Mouse (Mus musculus) heart, embryonic 12.5 days (tissue): ENCODE results near the gene Rsu1. TPM values are rescaled to one million over a fixed set of nuclear protein-coding genes. Genes with fewer than 3 reads are reported as not detected.

Experiments
- ATAC-seq: fragments of 200-750 bp; cut with Nextera tagmentation; 2 replicates; pipeline ENCODE4 v1.8.0; 2017; ENCODE audit warnings: moderate TSS enrichment, moderate library complexity; ENCODE audit not compliant: insufficient number of reproducible peaks, low FRiP score
- H3K27ac ChIP-seq: fragments of 300-500 bp; sonication (generic); 2 replicates; pipeline ENCODE4 v1.5.1; 2016; ENCODE audit warnings: mild to moderate bottlenecking, moderate library complexity; ENCODE audit not compliant: poor library complexity, severe bottlenecking
- H3K27me3 ChIP-seq: fragments of 300-500 bp; sonication (generic); replicated peaks from 2 replicates; pipeline ENCODE4 v1.6.1; 2016; ENCODE audit warnings: mild to moderate bottlenecking, moderate library complexity
- H3K36me3 ChIP-seq: fragments of 300-500 bp; sonication (generic); 2 replicates; pipeline ENCODE4 v1.6.1; 2016; ENCODE audit warnings: mild to moderate bottlenecking, moderate library complexity
- H3K4me1 ChIP-seq: fragments of 300-500 bp; sonication (generic); replicated peaks from 2 replicates; pipeline ENCODE4 v1.6.1; 2016; ENCODE audit warnings: mild to moderate bottlenecking
- H3K4me2 ChIP-seq: fragments of 300-500 bp; sonication (generic); 2 replicates; pipeline ENCODE4 v1.6.1; 2016; ENCODE audit warnings: mild to moderate bottlenecking, moderate library complexity
- H3K4me3 ChIP-seq: fragments of 300-500 bp; sonication (generic); 2 replicates; pipeline ENCODE4 v1.5.1; 2016; ENCODE audit warnings: mild to moderate bottlenecking
- H3K9ac ChIP-seq: fragments of 300-500 bp; sonication (generic); 2 replicates; pipeline ENCODE4 v1.6.1; 2016; ENCODE audit warnings: mild to moderate bottlenecking, moderate library complexity
- H3K9me3 ChIP-seq: fragments of 300-500 bp; sonication (generic); replicated peaks from 2 replicates; pipeline ENCODE4 v1.6.1; 2016; ENCODE audit warnings: mild to moderate bottlenecking, moderate library complexity
- WGBS: fragments of 180-500 bp; shearing (Covaris S2); methylation state at CpG from one replicate; pipeline ENCODE4 v1.1.7; 2016; 5-methylcytosine and 5-hydroxymethylcytosine counted together
- polyA plus RNA-seq: library from polyadenylated mRNA; unstranded; fragments of >200 nt; fragmentation: Nextera tagmentation; extraction: Ambion mirVana; gene quantifications from 2 replicates; pipeline ENCODE4 v1.2.1, GENCODE M21; 2016

Gene Rsu1
- polyA plus RNA-seq, 1 experiment from 2014 or later = 147 TPM

DNA sequence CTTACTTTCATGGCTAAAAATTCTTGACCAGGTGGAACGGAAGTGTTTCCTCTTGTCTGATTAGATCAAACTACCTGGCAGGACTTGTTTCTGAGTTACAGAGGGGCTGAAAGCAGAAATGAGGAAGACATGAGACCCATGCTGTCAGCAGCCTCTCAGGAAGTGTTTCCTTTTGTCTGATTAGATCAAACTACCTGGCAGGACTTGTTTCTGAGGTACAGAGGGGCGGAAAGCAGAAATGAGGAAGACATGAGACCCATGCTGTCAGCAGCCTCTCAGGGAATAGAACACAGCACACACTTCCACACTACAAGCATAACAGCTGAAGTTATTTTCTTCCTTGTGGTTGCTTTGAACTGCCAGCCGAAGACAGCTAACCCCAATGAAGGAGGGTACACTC is 46.7 kb downstream of the Rsu1 start:
- Histone ChIP-seq H3K4me1 (peaks cover 9% of the 10 kb centered on the region), H3K36me3 (0 out of 2 replicates have a peak, but pooled peaks cover 3% of the 10 kb centered on the region), H3K9ac (no peak overlapping the region), H3K27ac (no peak overlapping the region), H3K27me3 (no peaks in the 10 kb centered on the region), H3K4me2 (no peak overlapping the region), H3K9me3 (no peaks in the 10 kb centered on the region), H3K4me3 (no peak overlapping the region)
- WGBS = 70% methylated on average over 3 of the region's 3 CpGs
- ATAC-seq = no peak

DNA sequence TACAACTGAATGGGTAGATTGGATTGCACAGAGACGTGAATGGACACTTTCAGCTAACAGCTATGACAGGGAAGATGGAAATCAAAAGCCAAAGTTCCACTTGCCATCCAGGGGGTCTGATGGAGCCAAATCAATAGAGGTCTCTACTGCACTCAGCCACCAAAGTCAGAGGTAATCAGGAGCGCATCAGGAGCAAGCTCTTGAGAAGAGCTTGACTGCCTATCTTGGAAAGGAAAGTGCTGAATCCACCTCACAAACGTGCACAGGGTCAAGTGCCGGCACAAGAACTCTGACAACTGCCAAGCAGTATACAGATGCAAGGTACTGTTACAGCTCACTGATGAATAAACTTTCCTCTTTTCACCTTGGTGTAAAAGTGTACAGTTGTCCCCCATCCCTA is 47.8 kb downstream of the Rsu1 start:
- Histone ChIP-seq H3K4me2 (no peak overlapping the region), H3K9me3 (no peaks in the 10 kb centered on the region), H3K27ac (no peak overlapping the region), H3K27me3 (no peaks in the 10 kb centered on the region), H3K4me3 (no peak overlapping the region), H3K9ac (no peak overlapping the region), H3K36me3 (0 out of 2 replicates have a peak, but pooled peaks cover 3% of the 10 kb centered on the region), H3K4me1 (peaks cover 9% of the 10 kb centered on the region)
- no peak for ATAC-seq
- WGBS = 80% methylated on average over 4 of the region's 4 CpGs

DNA sequence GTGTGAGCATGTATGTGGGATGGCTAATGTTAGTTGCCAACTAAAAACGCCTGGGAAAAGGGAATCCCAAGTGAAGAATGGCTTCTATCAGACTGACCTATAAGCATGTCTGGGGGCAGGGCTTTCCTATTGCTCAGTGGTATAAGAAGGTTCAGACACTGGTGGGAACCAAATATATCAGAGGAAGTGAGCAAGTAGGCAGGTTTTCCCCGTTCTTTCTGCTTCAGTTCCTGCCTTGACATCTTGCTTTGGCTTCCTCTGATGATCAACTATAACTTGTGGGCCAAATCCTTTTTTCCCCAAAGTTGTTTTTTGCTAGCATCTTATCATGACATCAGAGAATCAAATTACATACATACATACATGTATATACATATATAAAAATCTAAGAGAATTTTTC is 51.1 kb downstream of the Rsu1 start:
- no peak overlapping the region for H3K4me3 ChIP-seq
- WGBS = 56% methylated on average over 2 of the region's 2 CpGs
- no peak for ATAC-seq

DNA sequence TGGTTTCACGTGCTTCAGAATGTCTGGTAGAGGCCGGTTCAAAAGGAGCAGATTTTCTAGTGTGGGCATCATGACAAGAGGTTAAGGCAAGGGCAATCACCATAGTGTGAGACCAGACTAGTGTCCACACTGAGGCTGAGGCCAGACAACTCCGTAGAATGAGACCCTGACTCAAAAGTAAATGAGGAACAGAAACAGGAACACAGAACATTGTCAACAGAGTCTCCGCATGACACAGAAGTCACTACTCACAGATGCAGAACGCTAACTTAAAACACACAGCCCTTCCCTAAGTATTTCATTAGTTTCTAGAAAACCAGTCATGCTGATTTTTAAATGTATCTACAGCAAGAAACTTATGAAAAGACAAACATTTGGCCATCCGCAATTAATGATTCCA is 53.1 kb downstream of the Rsu1 start:
- 87% methylated on average over 6 of the region's 6 CpGs for WGBS
- Histone ChIP-seq H3K9ac (no peak overlapping the region), H3K27me3 (no peaks in the 10 kb centered on the region), H3K36me3 (peaks cover 34% of the 10 kb centered on the region), H3K4me3 (no peak overlapping the region), H3K27ac (no peak overlapping the region), H3K4me2 (no peak overlapping the region), H3K4me1 (no peaks in the 10 kb centered on the region), H3K9me3 (no peaks in the 10 kb centered on the region)
- ATAC-seq = no peak

More for the DNA sequence above, 51.1 kb downstream of the Rsu1 start:
- H3K27me3 ChIP-seq = no peaks in the 10 kb centered on the region
- H3K4me1 ChIP-seq = no peaks in the 10 kb centered on the region; the same call in 1 of the 2 replicates
- no peaks in the 10 kb centered on the region for H3K9me3 ChIP-seq
- no peak overlapping the region for H3K9ac ChIP-seq
- H3K27ac ChIP-seq = no peak overlapping the region
- H3K36me3 ChIP-seq = peaks cover 31% of the 10 kb centered on the region
- H3K4me2 ChIP-seq = no peak overlapping the region

DNA sequence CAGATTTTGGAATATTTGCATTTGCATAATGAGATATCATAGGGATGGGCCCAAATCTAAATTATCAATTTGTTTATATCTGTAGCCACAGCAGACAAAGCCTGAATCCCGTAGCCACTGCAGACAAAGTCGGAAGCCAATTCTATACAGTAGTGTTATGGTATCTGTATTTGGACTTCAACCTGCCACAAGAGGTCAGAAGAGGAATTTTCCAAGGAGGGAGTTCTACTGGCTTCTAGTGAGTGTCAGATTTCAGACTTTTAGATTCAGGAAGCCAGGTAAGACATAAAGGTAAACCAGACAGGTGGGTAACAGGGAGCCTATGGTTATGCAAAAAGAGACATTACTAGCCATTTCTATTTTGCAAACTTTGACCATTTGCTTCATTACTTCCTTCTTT is 64.4 kb downstream of the Rsu1 start:
- Histone ChIP-seq H3K36me3 (peaks cover 28% of the 10 kb centered on the region), H3K27ac (no peak overlapping the region), H3K4me3 (no peak overlapping the region), H3K4me2 (no peak overlapping the region), H3K27me3 (no peaks in the 10 kb centered on the region), H3K9me3 (no peaks in the 10 kb centered on the region), H3K9ac (no peak overlapping the region), H3K4me1 (peaks cover 11% of the 10 kb centered on the region)
- WGBS = 90% methylated on average over 2 of the region's 2 CpGs
- ATAC-seq = no peak

DNA sequence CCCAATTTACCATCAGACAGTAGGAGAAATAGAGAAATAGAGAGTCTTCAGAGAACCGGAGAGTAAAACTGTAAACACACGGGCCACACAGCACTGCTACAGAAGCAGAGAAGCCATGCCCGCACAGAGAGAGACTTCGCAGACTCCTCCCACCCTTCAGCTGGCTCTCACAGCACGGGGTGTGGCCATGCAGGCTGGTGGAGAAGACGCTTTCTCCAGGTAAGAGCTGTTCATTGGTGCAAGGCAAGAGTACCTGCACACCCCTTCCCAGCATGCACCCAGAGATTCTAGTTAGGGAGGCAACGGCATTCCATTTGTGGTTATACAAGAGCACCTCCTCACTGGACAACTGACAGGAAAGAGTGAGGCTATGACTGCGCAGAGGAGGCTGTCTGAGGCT is 64.8 kb downstream of the Rsu1 start:
- no peak overlapping the region for H3K4me3 ChIP-seq
- peaks cover 28% of the 10 kb centered on the region for H3K36me3 ChIP-seq
- H3K9ac ChIP-seq = no peak overlapping the region
- H3K9me3 ChIP-seq = no peaks in the 10 kb centered on the region
- H3K27ac ChIP-seq = no peak overlapping the region
- no peak overlapping the region; the same call in 1 of the 2 replicates for H3K4me2 ChIP-seq
- 59% methylated on average over 8 of the region's 8 CpGs for WGBS
- ATAC-seq = no peak
- H3K4me1 ChIP-seq = peaks cover 11% of the 10 kb centered on the region
- H3K27me3 ChIP-seq = no peaks in the 10 kb centered on the region

DNA sequence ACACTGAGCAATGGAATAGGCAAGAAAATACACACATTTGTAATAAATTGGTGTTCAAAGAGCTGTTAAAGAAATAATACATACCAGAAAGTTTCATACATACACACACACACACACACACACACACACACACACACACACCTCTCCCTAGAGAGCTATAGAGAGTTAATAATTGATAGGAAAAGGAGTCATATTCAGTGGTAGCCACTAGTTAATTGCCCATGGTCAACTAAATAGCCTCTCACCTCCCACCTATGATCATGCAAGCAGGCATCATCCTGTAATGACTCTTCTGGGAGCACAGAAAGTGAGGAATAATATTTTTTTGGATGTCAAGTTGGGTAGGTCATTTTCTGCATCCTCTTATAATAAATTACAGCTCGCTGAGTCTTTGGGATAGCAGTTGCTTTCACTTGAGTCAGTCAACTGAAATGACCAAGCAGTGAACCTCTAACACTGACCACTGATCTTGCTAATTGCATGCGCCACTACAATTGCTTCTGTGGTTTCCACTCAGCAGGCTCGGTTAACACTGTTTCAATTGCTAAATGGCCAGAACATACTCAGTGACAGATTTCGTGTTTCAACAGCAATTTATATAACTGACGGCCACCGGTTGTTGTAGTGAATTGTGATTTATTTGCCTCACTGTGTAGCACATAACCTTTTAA is 68.3 kb downstream of the Rsu1 start:
- 88% methylated on average over 6 of the region's 6 CpGs for whole genome bisulfite sequencing
- H3K9ac ChIP-seq = no peak overlapping the region
- no peak for ATAC-seq
- peaks cover 28% of the 10 kb centered on the region for H3K36me3 ChIP-seq
- H3K9me3 ChIP-seq = no peaks in the 10 kb centered on the region
- H3K4me1 ChIP-seq = peaks cover 11% of the 10 kb centered on the region
- H3K27ac ChIP-seq = no peak overlapping the region
- H3K4me3 ChIP-seq = no peak overlapping the region
- H3K4me2 ChIP-seq = no peak overlapping the region
- no peaks in the 10 kb centered on the region for H3K27me3 ChIP-seq

DNA sequence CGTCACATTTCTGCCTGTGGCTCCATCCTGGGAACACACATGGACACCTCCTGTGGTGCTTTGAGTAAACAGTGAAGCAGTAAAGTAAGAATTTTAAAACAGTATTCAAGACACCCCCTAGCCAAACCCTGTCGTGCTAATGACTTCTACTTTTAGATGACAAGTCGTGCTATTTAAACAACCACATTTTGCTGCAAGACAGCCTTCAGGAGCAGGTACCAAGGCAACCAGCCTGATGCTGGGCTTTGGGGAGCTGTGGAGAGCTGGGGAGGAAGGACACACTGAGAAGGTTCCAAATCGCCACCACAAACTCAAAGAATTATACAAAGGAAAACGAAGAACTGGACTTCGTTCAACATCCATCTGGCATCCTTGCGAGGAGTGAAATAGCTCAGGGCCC is 71.5 kb downstream of the Rsu1 start:
- no peak overlapping the region for H3K9ac ChIP-seq
- H3K9me3 ChIP-seq = no peaks in the 10 kb centered on the region
- H3K4me3 ChIP-seq = no peak overlapping the region
- H3K4me2 ChIP-seq = no peak overlapping the region
- 84% methylated on average over 7 of the region's 7 CpGs for WGBS
- H3K27me3 ChIP-seq = no peaks in the 10 kb centered on the region
- H3K4me1 ChIP-seq = peaks cover 4% of the 10 kb centered on the region
- no peak for ATAC-seq
- H3K27ac ChIP-seq = no peak overlapping the region
- peaks cover 28% of the 10 kb centered on the region for H3K36me3 ChIP-seq

DNA sequence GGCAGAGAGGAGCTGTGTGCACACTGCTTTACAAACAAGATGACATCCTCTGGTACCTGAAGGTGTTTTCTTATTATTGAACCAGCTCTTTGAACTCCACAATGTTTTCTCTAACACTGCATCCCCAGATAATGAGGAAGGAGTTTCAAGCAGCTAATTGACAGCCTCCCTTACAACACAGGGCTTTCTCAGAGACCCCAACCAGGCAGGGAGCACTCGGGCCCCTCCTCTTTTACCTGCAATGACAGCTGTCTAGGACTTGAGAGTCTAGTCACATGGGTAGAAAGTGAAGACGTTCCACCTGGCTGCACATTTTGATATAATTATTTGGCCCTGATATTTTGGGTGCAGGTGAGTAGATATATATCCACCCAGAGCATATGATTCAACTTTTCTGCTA is 72.2 kb downstream of the Rsu1 start:
- Histone ChIP-seq H3K4me2 (no peak overlapping the region), H3K27me3 (no peaks in the 10 kb centered on the region), H3K9me3 (no peaks in the 10 kb centered on the region), H3K9ac (no peak overlapping the region), H3K4me3 (no peak overlapping the region), H3K36me3 (peaks cover 24% of the 10 kb centered on the region), H3K27ac (no peak overlapping the region), H3K4me1 (no peaks in the 10 kb centered on the region)
- WGBS = 79% methylated on average over 2 of the region's 2 CpGs
- ATAC-seq = no peak

DNA sequence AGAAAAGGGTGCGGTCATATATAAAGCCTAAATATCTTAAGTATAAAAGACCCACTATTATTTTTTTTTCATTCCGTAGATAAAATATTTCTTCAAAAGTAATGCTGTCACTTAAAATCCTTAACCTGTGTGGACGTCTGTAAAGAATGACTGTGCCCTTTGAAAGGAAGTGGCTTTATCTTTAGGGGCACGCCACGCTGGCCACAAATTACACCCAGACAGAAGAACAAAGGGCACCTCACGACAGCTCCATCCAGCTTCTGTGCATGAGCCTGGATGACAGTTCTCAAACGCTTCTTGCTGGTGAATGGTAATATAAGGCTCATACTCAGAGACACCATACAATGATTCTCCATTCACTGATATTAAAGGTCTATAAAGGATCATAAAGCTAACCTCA is 75.7 kb downstream of the Rsu1 start:
- no peaks in the 10 kb centered on the region for H3K27me3 ChIP-seq
- H3K36me3 ChIP-seq = peaks cover 14% of the 10 kb centered on the region
- no peaks in the 10 kb centered on the region for H3K9me3 ChIP-seq
- no peak for ATAC-seq
- H3K4me3 ChIP-seq = no peak overlapping the region
- no peak overlapping the region for H3K4me2 ChIP-seq
- WGBS = 62% methylated on average over 7 of the region's 7 CpGs
- H3K27ac ChIP-seq = no peak overlapping the region
- H3K9ac ChIP-seq = no peak overlapping the region
- H3K4me1 ChIP-seq = no peaks in the 10 kb centered on the region

DNA sequence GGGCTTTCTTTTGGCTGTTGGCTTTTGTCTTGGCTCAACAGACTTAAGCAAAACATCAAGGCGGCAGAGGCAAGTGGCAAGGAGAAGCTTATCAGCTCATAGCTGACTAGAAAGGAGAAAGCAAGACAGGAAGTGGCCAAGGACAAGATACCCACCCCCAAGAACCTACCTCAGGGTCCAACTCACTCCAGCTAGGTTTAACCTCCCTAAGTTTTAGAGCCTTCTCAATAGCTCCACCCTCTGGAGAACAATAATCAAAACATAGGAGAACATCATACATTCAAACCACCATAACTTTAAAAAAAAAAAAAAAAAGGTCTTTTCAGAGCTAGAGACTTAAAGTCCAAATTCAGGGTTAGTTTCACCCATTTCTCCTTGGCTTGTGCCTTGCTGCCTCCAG is 79.1 kb downstream of the Rsu1 start:
- 0 out of 2 replicates have a peak, but pooled peaks cover 6% of the 10 kb centered on the region for H3K36me3 ChIP-seq
- H3K27me3 ChIP-seq = no peaks in the 10 kb centered on the region
- H3K9ac ChIP-seq = no peak overlapping the region
- WGBS = 54% methylated on average over 1 of the region's 1 CpGs
- H3K4me3 ChIP-seq = no peak overlapping the region
- peaks cover 6% of the 10 kb centered on the region for H3K4me1 ChIP-seq
- no peak overlapping the region for H3K4me2 ChIP-seq
- H3K27ac ChIP-seq = no peak overlapping the region
- H3K9me3 ChIP-seq = no peaks in the 10 kb centered on the region
- no peak for ATAC-seq

DNA sequence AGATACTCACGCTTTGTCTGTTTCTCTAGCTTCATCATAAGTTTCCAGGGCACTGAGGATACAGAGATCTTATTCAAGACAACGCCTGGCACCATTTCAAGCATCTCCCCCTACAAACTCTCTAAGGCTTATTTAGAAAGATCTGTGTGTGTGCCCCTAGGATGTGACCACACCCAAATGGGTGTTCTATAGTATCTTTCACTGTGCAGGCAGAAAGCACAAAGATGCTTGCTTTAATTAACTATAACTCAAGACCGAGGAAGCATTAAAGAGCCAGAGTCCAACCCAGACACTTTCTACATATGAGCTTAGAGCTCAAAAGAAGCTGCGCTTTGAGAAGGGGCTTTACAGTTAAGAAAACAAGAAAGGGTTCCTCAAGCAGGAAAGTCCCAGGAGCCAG is 80.4 kb downstream of the Rsu1 start:
- Histone ChIP-seq H3K4me3 (no peak overlapping the region), H3K4me1 (peaks cover 6% of the 10 kb centered on the region), H3K36me3 (0 out of 2 replicates have a peak, but pooled peaks cover 6% of the 10 kb centered on the region), H3K27me3 (no peaks in the 10 kb centered on the region), H3K27ac (no peak overlapping the region), H3K9ac (no peak overlapping the region), H3K9me3 (no peaks in the 10 kb centered on the region), H3K4me2 (no peak overlapping the region)
- no peak for ATAC-seq
- WGBS = 87% methylated on average over 4 of the region's 4 CpGs
